Mouse (Mus musculus) lung, postnatal 4 days (tissue): ENCODE results near the gene Hmgb1.

Experiments used
- DNase-seq, 2 experiments: peaks; one replicate each; pipeline ENCODE4 v3.0.0; 2021

The Hmgb1 gene

GRCm38 (mm10) chr5:149184104-149184843 lies at the start of gene Hmgb1, which contains the start of gene Uspl1:
Gene Hmgb1, minus strand, starts transcription at chr5:149184489.
Gene Uspl1, plus strand, starts transcription at chr5:149184350.
- DNase-seq: peak; percentile 100

DNA sequence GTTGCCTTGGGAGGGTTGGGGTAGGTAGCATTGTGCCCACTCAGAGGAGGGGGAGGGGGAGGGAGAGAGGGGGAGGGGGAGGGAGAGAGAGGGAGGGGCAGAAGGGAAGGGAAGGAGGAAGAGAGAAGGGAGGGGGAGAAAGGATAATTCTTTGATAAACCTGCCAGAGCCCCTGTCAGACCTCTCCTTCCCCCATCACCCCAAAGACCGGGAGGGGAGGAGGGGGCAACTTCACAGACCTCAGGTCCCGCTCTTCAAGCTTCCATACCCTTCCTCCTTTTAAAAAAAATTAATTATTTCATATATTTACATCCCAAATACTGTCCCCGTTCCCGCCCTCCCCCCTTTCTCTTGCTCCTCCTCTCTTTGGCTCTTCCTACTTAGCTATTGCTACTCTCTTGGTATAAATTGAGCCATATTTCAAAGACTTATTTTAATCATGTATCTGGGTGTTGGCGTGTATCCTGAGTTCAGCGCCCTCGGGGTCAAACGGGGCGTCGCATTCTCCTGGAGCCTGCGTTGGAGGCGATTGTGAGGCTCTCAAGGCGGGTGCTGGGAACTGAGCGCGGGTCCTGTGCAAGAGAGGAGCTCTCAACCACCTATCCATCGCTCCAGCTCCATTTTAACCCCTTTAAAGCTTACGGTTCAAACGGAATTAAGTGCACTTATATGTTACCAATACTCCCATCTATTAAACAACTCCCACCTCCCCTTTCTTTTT lies 45.5 kb upstream of the Hmgb1 start:
- DNase-seq: no peak

DNA sequence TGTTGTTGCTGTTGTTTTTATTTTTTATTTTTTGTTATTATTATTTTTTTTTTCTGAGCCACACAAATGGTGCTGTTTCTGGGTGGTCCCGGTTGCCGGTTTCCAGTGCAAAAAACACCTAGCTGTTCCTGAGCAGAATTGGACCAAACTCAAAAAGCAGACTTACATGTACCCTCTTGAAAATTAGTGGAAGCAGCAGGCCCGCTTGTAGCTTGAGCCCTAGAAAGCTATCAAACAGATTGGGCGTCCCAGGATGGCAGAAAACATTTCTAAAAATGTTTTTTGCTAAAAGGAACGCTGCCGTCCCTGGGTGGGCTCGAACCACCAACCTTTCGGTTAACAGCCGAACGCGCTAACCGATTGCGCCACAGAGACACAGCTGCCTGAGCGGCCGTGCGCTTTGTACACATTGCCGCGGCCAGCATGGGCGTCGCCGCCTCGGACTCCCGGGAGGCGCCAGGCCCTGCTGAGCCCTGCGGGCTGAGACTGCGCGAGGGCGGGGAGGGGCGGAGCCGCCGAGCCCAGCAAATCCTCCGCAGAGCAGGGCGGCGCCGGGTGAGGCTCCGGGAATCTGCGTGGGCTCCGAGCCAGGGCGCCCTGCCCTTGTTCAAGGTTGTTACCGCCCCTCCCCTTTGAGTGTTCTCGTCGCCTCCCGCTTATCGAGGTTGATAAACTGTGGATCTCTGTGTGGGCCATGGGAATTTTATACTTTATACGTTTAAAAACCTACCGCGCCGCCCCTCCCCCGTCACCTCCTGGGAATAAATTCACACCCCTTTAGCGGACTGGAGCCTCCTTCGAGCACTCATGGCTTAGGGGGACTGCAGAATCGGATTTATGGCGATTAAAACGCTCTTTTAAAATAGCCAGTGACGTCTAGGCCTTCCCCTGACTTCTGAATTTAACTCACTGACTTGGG lies 44.7 kb upstream of the Hmgb1 start:
- DNase-seq: peak; percentile 99 to 100

GRCm38 (mm10) chr5:149224666-149225065 lies 40.4 kb upstream of the Hmgb1 start:
- DNase-seq: no peak

DNA sequence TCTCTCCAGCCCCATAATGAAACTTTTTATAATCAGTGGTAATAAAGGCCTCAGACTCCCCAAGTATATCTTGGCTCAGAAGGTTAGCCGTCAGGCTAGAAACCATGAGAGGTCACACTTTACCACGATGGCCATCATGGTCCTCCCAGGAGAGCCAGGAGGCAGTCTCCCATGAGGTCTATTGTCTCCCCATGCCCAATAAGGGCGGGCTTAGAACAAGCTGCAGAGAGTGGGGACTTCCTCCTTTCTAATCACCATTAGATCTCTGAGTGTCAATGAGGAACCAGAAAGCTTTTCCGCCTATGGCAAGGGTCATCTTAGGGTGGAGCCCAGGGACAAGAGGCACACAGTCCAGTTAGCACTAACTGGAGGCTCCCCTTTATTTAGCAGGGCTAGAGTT lies 37.1 kb upstream of the Hmgb1 start:
- DNase-seq: no peak

DNA sequence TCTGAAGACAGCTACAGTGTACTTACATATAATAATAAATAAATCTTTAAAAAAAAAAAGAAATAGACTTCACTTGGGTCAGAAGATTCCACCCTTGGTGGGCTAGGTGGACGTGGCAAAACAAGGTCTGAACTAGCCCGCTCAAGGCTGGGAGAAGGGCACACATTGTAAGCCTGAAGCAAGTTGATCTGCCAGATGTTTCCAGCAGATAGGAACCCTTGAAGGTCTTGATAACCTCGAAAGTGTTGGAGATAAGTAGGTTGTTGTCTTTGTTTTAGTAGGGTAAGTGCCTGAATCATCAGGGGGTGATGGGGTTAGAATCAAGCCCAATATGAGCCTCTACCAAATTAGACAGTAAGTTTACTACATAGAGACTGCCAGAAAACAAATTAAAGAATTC lies 35.2 kb upstream of the Hmgb1 start:
- no peak for DNase-seq

DNA sequence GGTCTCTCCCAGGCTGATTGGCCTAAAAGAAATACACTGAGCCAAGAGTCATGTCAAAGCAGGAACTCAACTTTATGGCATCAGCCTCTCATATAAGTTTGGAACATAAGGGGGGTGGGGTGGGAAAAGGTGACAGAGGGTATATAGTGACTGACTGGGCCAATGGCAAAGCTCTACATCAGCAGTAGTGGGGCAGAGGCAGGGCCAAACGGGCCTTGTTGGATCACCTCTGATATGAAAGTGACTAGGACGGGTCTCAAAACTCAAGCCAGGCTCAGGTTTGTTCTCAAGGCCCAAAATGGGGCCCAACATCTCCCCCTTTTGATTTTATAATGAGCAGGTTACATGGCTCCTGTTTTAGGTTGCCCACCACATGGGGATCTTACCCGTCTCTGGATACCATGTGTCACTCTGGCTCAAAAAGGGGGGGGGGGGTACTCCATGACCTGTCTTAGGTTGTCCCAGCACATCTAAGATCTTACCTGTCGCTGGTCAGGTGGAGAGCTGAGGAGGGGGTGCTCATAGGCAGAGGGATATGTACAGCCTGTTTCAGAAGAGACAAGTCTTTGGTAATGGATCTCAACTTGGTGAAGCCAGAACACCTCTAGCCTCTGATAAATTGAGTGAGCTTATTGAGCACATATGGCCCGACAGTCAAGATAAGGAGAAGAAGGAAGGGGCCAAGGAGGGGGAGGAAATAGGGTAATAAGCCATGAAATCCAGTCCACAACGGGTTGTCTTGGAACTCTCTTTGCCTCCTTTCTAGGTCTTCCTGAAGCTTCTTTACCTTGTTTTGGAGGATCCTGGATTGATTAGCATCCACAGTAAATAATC lies 33.5 kb upstream of the Hmgb1 start:
- no peak for DNase-seq

DNA sequence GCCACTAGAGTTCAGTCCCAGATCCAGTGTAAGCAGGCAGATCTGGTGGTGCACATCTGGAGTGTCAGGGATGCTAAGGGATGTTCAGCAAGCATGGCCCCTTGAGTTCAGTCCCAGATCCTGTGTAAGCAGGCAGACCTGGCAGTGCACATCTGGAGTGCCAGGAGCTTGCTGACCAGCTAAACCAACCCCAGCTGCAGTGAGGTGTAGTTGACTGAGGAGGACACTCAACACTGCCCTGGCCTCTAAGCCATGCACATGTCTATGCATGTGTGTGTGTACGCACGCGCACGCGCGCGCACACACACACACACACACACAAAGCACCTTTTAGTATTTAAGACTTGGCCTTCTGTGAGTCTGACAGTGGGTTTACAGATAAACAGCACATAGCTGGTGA lies 31.3 kb upstream of the Hmgb1 start:
- no peak for DNase-seq

GRCm38 (mm10) chr5:149212806-149213205 lies 28.5 kb upstream of the Hmgb1 start:
- DNase-seq: no peak

DNA sequence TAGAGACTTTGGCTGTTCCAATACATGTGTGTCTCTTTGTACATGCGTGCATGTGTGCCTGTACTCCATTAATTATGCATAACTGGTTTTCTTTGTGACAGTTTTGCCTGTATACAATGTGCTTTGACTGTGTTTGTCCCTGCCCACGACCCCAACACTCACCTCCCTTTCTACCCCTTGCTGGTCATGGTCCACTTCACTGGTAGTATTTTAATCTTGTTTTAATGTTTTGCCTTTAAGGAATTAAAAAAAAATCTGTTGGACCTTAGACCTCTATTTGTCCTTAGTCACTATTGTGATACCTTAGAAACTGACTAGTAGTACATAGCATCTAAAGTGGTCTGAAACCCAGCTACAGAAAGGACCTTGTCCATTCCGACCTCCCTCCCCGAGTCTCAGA lies 26.8 kb upstream of the Hmgb1 start:
- DNase-seq: no peak

DNA sequence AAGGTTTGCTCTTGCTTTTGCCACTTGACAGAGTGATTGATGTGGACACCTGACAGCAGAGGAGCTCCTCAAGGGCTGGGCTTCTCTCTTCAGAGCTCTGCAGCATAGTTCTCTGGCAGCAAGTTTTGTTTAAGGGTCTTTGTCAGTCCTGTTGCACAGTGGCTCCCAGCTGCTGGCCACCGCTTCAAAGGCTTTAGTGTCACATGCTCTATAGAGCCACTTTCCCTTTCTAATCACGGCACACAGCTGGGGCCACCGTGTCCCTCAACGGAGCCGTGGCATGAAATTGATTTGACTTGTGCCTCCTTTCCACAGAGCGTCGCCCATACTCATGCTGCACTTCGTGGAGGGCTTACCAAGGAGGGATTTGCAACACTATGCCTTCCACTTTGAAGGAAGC lies 25.0 kb upstream of the Hmgb1 start:
- peak; percentile 17 to 63 for DNase-seq

DNA sequence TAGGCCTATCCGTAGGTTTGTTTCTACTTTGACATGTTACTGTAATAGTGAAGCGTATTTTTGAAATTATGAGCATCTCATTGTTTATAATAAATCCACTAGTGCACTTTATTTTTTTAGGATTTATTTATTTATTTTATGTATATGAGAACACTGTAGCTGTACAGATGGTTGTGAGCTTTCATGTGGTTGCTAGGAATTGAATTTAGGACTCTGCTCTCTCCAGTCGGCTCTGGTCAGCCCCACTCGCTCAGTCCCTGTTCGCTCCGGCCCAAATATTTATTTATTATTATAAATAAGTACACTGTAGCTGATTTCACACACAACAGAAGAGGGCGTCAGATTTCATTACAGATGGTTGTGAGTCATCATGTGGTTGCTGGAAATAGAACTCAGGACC lies 24.5 kb upstream of the Hmgb1 start:
- DNase-seq: no peak

DNA sequence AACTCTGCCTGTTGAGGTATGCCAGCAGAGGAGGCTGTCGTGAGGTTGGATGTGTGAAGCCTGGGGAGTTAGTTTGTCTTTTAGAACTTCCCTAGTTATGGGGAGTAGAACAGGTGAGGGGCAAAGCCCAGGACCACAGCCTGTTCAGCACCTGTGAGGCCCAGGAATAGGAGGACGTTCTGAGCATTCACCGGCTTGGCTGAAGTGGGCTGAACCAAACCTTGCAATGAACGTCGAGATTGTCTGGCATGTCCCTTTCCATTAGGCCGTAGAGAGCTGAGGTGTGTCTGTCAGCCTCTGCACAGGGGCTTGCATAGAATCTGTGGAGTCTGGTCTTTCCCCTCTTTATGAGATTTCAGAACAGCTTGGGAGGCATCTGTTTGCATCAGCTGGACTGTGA lies 23.4 kb upstream of the Hmgb1 start:
- DNase-seq: no peak

DNA sequence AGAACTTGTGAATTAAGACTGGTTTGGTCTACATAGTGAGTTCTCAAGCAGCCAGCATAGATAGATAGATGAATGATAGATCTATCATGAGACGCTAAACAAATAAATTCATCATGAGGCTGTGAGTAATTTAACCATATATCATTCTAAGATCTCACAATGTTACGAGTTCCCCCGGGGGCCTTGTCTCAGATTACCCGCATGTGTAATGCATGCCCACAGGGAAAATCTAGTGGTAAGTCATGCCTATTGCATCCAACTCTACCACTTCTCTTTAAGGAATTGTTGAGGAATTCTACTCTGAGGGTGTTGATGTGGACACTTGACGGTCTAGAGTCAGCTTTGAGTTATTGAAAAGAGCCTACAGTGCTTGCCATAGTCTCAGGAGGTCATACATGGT lies 22.0 kb upstream of the Hmgb1 start:
- DNase-seq: no peak

- DNase-seq: no peak
These were observed 21.0 kb upstream of the Hmgb1 start for GRCm38 (mm10) chr5:149205265-149205664.

- no peak for DNase-seq
These were observed 20.5 kb upstream of the Hmgb1 start for GRCm38 (mm10) chr5:149204822-149205221.

DNA sequence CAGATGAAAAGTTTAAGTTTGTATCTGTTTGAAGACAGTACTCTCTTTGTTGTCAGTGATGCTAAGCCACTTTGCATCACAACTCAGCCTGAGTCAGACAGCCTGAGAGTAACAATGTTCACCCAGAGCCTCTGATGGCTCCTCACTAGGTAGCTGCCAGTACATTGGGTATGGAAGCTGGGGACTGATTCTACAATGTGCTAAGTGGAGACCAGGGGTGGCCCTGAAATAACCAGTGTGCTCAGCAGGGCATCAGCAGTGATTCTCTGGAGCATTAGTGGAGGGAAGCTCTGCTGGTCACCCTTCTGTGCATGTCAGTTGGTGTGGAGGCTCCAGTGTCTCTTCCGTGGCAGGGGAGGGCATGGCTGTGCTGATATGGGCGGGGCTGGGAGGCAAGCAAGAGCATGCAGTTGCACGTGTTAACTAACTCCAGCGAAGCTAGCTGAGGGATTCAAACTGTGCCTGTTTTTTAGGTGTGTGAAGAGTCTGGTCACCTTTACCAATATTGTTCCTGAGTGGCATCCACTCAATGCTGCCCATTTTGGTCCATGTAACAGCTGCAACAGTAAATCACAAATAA lies 19.6 kb upstream of the Hmgb1 start:
- DNase-seq: no peak

- DNase-seq: no peak
These were observed 18.7 kb upstream of the Hmgb1 start for GRCm38 (mm10) chr5:149202941-149203340.

DNA sequence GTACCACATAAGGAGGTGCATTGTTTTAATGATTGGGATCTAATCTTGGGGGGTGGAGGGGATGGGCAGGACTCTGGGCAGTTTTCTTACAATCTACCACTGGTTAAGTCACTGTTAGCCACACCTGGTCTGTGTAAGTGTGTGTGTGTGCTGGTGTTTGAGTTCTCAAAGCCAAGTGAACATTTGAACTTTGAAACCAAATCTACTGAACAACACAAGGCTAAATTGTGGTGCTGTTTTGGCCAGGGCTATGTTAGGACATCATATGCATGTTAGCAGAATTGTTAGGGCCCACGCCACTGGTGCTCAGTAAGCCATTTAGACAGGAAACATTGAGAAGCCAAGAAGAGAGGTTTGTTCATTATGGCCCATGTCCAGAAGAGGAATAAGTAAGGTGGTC lies 14.5 kb upstream of the Hmgb1 start:
- no peak for DNase-seq

DNA sequence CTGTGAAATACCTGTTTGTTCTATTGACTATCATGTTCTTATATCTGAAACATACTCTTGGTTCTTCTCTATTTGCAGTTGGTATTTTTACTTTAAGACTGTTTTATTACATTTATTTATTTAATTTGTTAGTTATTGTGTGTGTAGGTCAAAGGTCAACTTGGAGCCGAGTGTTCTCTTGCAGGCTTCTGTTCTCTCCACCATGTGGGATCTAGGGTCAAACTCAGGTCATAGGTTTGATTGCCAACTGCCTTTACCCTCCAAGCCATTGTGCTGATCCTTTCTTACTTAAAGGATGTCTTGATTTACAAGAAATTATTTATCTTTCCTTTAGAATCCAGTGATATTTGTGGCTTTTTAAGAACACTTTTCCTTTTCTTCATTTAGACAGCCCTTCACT lies 12.3 kb upstream of the Hmgb1 start:
- no peak for DNase-seq

GRCm38 (mm10) chr5:149190160-149190559 lies 5.9 kb upstream of the Hmgb1 start:
- no peak for DNase-seq

DNA sequence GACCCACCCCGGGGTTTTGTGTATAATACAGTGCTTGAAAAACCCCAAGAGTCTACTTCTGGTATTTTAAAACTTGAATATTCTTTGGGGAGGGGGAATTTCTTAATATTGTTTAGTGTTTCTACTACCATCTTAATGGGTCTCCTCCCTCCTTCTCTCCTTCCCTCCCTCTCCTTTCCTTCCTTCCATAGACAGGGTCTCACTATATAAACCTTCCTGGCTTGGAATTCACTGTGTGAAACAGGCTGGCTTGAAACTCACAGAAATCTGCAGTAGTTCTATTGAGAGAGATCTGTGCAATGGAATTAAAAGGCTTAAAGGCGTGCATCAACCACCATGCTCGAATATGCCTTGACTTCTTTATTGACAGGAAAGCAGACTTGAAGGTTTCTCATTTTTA lies 1.5 kb upstream of the Hmgb1 start:
- no peak for DNase-seq
